Mouse (Mus musculus): ENCODE measurements around the gene Zfp799. TPM values are rescaled to one million over a fixed set of nuclear protein-coding genes. Genes with fewer than 3 reads are reported as not detected.
"Not testable (repeated sequence)": the region's sequence is repeated elsewhere in the genome, so short reads cannot be mapped to it uniquely, and the experiment has no call there.

The Zfp799 gene
- polyA plus RNA-seq, 1 experiment = 1.3 TPM

DNA sequence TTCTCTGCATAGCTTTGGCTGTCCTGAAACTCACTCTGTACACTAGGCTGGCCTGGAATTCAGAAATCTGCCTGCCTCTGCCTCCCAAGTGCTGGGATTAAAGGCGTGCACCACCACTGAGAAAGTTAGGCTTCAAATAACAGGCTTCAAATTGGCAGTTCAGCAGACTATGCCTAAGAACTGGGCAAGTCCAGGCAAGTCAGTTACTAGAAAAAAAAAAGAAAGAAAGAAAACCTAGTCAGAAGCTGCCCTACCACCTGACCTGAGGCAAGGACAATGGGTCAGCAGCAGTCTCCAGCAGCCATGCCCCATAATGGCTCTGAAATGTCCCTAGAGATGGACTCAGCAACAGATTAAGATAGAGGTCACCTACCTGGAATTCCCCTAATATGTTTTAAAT, 41.4 kb upstream of the Zfp799 start:
- H3ac ChIP-seq (ENCODE audit: control insufficient read depth, insufficient read length, low read depth) = no peak overlapping the region
- no peaks in the 10 kb centered on the region for H3K79me3 ChIP-seq (ENCODE audit: low read depth)
- H3K27me3 ChIP-seq (ENCODE audit: control insufficient read depth, insufficient read depth, insufficient read length) = no peaks in the 10 kb centered on the region
- no peak overlapping the region for H3K4me3 ChIP-seq (ENCODE audit: insufficient read depth, poor library complexity, severe bottlenecking)
- no peaks in the 10 kb centered on the region for H3K36me3 ChIP-seq (ENCODE audit: control insufficient read depth, insufficient read depth)
- no peak for TF ChIP-seq MYOG (IDR thresholded peaks at IDR 0.05; ENCODE audit: control insufficient read depth, extremely low read depth, insufficient read length)
- TF ChIP-seq CEBPB (IDR thresholded peaks at IDR 0.05; ENCODE audit: low read depth) = no peak
- TF ChIP-seq MAX (IDR thresholded peaks at IDR 0.05) = no peak
- TF ChIP-seq CTCF (IDR thresholded peaks at IDR 0.05; ENCODE audit: control insufficient read depth, insufficient read depth, insufficient read length) = no peak
- TF ChIP-seq FOSL1 (IDR thresholded peaks at IDR 0.05; ENCODE audit: insufficient read depth, low read length, poor library complexity, severe bottlenecking) = no peak
- TF ChIP-seq MYOD1 (IDR thresholded peaks at IDR 0.05; ENCODE audit: control insufficient read depth, insufficient read length, low read depth) = no peak
- TF ChIP-seq USF1 (IDR thresholded peaks at IDR 0.05; ENCODE audit: low read depth) = no peak
- H3K79me2 ChIP-seq (ENCODE audit: control insufficient read depth, insufficient read depth) = no peaks in the 10 kb centered on the region

GRCm38 (mm10) chr17:32867266-32867665, 37.2 kb upstream of the Zfp799 start:
- H3K27me3 ChIP-seq (ENCODE audit: control insufficient read depth, insufficient read depth, insufficient read length); H3K4me3 ChIP-seq (ENCODE audit: insufficient read depth, poor library complexity, severe bottlenecking); H3ac ChIP-seq (ENCODE audit: control insufficient read depth, insufficient read length, low read depth); H3K79me3 ChIP-seq (ENCODE audit: low read depth); H3K36me3 ChIP-seq (ENCODE audit: control insufficient read depth, insufficient read depth); H3K79me2 ChIP-seq (ENCODE audit: control insufficient read depth, insufficient read depth): not testable (repeated sequence)

- not testable (repeated sequence) for H3K79me3 ChIP-seq (ENCODE audit: low read depth); H3ac ChIP-seq (ENCODE audit: control insufficient read depth, insufficient read length, low read depth); H3K27me3 ChIP-seq (ENCODE audit: control insufficient read depth, insufficient read depth, insufficient read length); H3K4me3 ChIP-seq (ENCODE audit: insufficient read depth, poor library complexity, severe bottlenecking); H3K79me2 ChIP-seq (ENCODE audit: control insufficient read depth, insufficient read depth); H3K36me3 ChIP-seq (ENCODE audit: control insufficient read depth, insufficient read depth)
Observed at GRCm38 (mm10) chr17:32856713-32857112, 26.7 kb upstream of the Zfp799 start.

- H3ac ChIP-seq (ENCODE audit: control insufficient read depth, insufficient read length, low read depth) = no peak overlapping the region
- H3K36me3 ChIP-seq (ENCODE audit: control insufficient read depth, insufficient read depth) = no peaks in the 10 kb centered on the region
- H3K79me3 ChIP-seq (ENCODE audit: low read depth) = no peaks in the 10 kb centered on the region
- H3K4me3 ChIP-seq (ENCODE audit: insufficient read depth, poor library complexity, severe bottlenecking) = no peak overlapping the region
- no peaks in the 10 kb centered on the region for H3K79me2 ChIP-seq (ENCODE audit: control insufficient read depth, insufficient read depth)
- TF ChIP-seq FOSL1 (IDR thresholded peaks at IDR 0.05; ENCODE audit: insufficient read depth, low read length, poor library complexity, severe bottlenecking) (no peak), MAX (IDR thresholded peaks at IDR 0.05) (no peak), USF1 (IDR thresholded peaks at IDR 0.05; ENCODE audit: low read depth) (no peak), CEBPB (IDR thresholded peaks at IDR 0.05; ENCODE audit: low read depth) (no peak), CTCF (IDR thresholded peaks at IDR 0.05; ENCODE audit: control insufficient read depth, insufficient read depth, insufficient read length) (no peak), MYOG (IDR thresholded peaks at IDR 0.05; ENCODE audit: control insufficient read depth, extremely low read depth, insufficient read length) (no peak), MYOD1 (IDR thresholded peaks at IDR 0.05; ENCODE audit: control insufficient read depth, insufficient read length, low read depth) (no peak)
- H3K27me3 ChIP-seq (ENCODE audit: control insufficient read depth, insufficient read depth, insufficient read length) = peaks cover 3% of the 10 kb centered on the region
Observed at GRCm38 (mm10) chr17:32851581-32851980, 21.5 kb upstream of the Zfp799 start.

DNA sequence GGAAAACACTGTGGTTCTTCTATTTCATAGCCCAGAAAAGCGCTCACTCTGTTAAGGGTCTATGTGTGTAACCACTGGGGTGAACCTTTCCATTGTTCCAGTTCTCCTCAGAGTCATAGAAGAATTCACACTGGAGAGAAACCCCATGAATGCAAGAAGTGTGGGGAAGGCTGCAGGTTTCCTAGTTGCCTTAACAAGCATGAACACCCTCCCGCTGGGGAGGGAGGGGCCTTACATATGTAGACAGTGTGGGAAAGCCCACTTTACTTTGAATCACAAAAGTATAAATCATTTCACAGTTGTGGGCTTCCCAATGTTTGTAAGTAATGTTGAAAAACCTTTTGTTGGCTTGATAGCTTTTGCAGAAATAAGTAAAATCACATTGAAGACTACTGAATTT, 11.3 kb upstream of the Zfp799 start:
- no peak for TF ChIP-seq CTCF (IDR thresholded peaks at IDR 0.05; ENCODE audit: control insufficient read depth, insufficient read depth, insufficient read length)
- no peak for TF ChIP-seq MYOD1 (IDR thresholded peaks at IDR 0.05; ENCODE audit: control insufficient read depth, insufficient read length, low read depth)
- TF ChIP-seq CEBPB (IDR thresholded peaks at IDR 0.05; ENCODE audit: low read depth) = no peak
- no peak for TF ChIP-seq MAX (IDR thresholded peaks at IDR 0.05)
- no peak for TF ChIP-seq USF1 (IDR thresholded peaks at IDR 0.05; ENCODE audit: low read depth)
- Histone ChIP-seq H3K79me3 (ENCODE audit: low read depth) (no peaks in the 10 kb centered on the region), H3K36me3 (ENCODE audit: control insufficient read depth, insufficient read depth) (no peaks in the 10 kb centered on the region), H3ac (ENCODE audit: control insufficient read depth, insufficient read length, low read depth) (no peak overlapping the region), H3K79me2 (ENCODE audit: control insufficient read depth, insufficient read depth) (no peaks in the 10 kb centered on the region), H3K27me3 (ENCODE audit: control insufficient read depth, insufficient read depth, insufficient read length) (no peaks in the 10 kb centered on the region), H3K4me3 (ENCODE audit: insufficient read depth, poor library complexity, severe bottlenecking) (no peak overlapping the region)

DNA sequence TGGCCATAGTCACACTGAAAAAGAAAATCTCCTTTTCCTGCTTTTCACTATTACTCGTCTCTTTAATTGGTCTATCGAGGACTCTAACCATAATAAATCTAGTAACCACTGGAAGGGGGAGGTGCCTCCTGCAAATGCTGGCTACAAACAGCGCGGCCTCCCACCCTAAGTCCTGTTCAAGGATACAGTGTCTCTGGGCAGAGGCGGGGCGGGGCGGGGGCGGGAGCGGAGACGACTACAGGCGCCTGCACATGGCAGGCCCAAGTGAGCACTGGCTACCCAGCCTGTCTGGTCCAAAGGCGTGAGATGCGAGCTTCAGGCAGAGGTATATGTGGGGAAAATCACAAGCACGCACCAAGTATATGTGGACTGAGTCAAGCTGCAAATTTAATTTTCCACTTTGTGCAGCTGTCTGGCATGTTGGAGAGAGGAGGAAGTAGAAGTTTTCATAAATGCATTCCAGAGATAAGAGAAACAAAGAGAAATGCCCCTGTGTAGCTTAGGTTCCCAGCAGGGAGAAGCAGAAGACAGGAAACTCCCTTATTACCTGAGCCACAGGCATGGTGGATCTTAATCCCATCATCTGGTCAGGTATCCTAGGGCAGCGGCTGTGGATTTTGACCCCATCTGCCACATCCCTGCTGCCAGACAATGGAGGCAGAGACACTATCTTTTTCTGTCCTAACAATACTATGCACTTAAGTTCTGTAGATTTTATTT, 9.2 kb upstream of the Zfp799 start:
- no peak overlapping the region for H3ac ChIP-seq (ENCODE audit: control insufficient read depth, insufficient read length, low read depth)
- no peak overlapping the region for H3K4me3 ChIP-seq (ENCODE audit: insufficient read depth, poor library complexity, severe bottlenecking)
- no peak for TF ChIP-seq USF1 (IDR thresholded peaks at IDR 0.05; ENCODE audit: low read depth)
- TF ChIP-seq CEBPB (IDR thresholded peaks at IDR 0.05; ENCODE audit: low read depth) = no peak
- TF ChIP-seq MAX (IDR thresholded peaks at IDR 0.05) = no peak
- no peak for TF ChIP-seq FOSL1 (IDR thresholded peaks at IDR 0.05; ENCODE audit: insufficient read depth, low read length, poor library complexity, severe bottlenecking)
- TF ChIP-seq MYOD1 (IDR thresholded peaks at IDR 0.05; ENCODE audit: control insufficient read depth, insufficient read length, low read depth) = no peak
- no peak for TF ChIP-seq MYOG (IDR thresholded peaks at IDR 0.05; ENCODE audit: control insufficient read depth, extremely low read depth, insufficient read length)
- no peak for TF ChIP-seq CTCF (IDR thresholded peaks at IDR 0.05; ENCODE audit: control insufficient read depth, insufficient read depth, insufficient read length)
- H3K27me3 ChIP-seq (ENCODE audit: control insufficient read depth, insufficient read depth, insufficient read length) = no peaks in the 10 kb centered on the region
- no peaks in the 10 kb centered on the region for H3K79me3 ChIP-seq (ENCODE audit: low read depth)
- no peaks in the 10 kb centered on the region for H3K36me3 ChIP-seq (ENCODE audit: control insufficient read depth, insufficient read depth)
- H3K79me2 ChIP-seq (ENCODE audit: control insufficient read depth, insufficient read depth) = no peaks in the 10 kb centered on the region
